Mouse (Mus musculus) CH12F3 (cell line): Measurements from ENCODE around the gene Ckap2.

Source experiments
- in situ Hi-C: fragments of 300-500 bp; cut with MboI; formaldehyde crosslinking; loops from 2 replicates; pipeline ENCODE4 v1.14.3; 2020; ENCODE audit warnings: low sequenced_read_pairs

Ckap2 gene

GRCm38 (mm10) chr8:22185431-22186397 lies at the start of gene Ckap2:
Gene Ckap2, minus strand, starts transcription at chr8:22185819.
- in situ Hi-C loops = no loop called here

- in situ Hi-C loops = no loop called here
These were observed 43.0 kb upstream of the Ckap2 start for GRCm38 (mm10) chr8:22228621-22229020.

- in situ Hi-C loops = no loop called here
These were observed 41.6 kb upstream of the Ckap2 start, which contains the start of gene Thsd1 for GRCm38 (mm10) chr8:22227061-22227877. Gene Thsd1, plus strand, starts transcription at chr8:22227313.

- in situ Hi-C loops = no loop called here
These were observed 40.7 kb upstream of the Ckap2 start for GRCm38 (mm10) chr8:22226361-22226760.

GRCm38 (mm10) chr8:22214826-22215225 lies 29.2 kb upstream of the Ckap2 start:
- in situ Hi-C loops = no loop called here

- in situ Hi-C loops = no loop called here
These were observed 23.4 kb upstream of the Ckap2 start for GRCm38 (mm10) chr8:22209012-22209411.

GRCm38 (mm10) chr8:22207535-22207934 lies 21.9 kb upstream of the Ckap2 start:
- in situ Hi-C loops = no loop called here

- in situ Hi-C loops = no loop called here
These were observed 13.9 kb upstream of the Ckap2 start for GRCm38 (mm10) chr8:22199481-22199880.

GRCm38 (mm10) chr8:22197914-22198313 lies 12.3 kb upstream of the Ckap2 start:
- in situ Hi-C loops = no loop called here

GRCm38 (mm10) chr8:22193432-22194010 lies 7.9 kb upstream of the Ckap2 start:
- in situ Hi-C loops = no loop called here

GRCm38 (mm10) chr8:22192660-22193431 lies 7.2 kb upstream of the Ckap2 start, which contains the start of gene Vps36:
Gene Vps36, plus strand, starts transcription at chr8:22192809.
- in situ Hi-C loops = no loop called here

GRCm38 (mm10) chr8:22184884-22185283 lies 735 bp downstream of the Ckap2 start:
- in situ Hi-C loops = no loop called here

- in situ Hi-C loops = no loop called here
These were observed 9.7 kb downstream of the Ckap2 start for GRCm38 (mm10) chr8:22175966-22176365.

GRCm38 (mm10) chr8:22169167-22169566 lies 16.5 kb downstream of the Ckap2 start:
- in situ Hi-C loops = no loop called here

- in situ Hi-C loops = no loop called here
These were observed 19.5 kb downstream of the Ckap2 start, which contains the start of gene Nek3 for GRCm38 (mm10) chr8:22166080-22166603. Gene Nek3, minus strand, starts transcription at chr8:22166435.

GRCm38 (mm10) chr8:22165251-22166079 lies 20.2 kb downstream of the Ckap2 start:
- in situ Hi-C loops = no loop called here

- in situ Hi-C loops = no loop called here
These were observed 21.2 kb downstream of the Ckap2 start for GRCm38 (mm10) chr8:22164431-22164830.

- in situ Hi-C loops = no loop called here
These were observed 23.4 kb downstream of the Ckap2 start for GRCm38 (mm10) chr8:22162206-22162605.

GRCm38 (mm10) chr8:22150345-22150663 lies 35.3 kb downstream of the Ckap2 start:
- in situ Hi-C loops = no loop called here
